ENCODE assay signal across 8 mouse cellular contexts in genomic region chr10:81605974-81606751, GRCm38 (mm10). TPM values are rescaled to one million over a fixed set of nuclear protein-coding genes. Genes with fewer than 3 reads are reported as not detected.
DNase-seq lines count a peak whose midpoint lies in the region; ATAC-seq lines count a peak whose summit lies in the region.

Gene BC025920, plus strand, starts transcription at chr10:81606270.

- H3K4me1 ChIP-seq in hindbrain, embryonic 16.5 days (ENCODE audit: control insufficient read depth, insufficient read depth, low read depth, low read length), result peaks cover 21% of the 10 kb centered on the region

- DNase-seq in WW6 (ENCODE audit: low read depth, low spot score), result peak; percentile 91
- peak; percentile 64 to 90 for DNase-seq in cerebellum, postnatal 4 days (ENCODE audit: low spot score in 2 of 2)
- DNase-seq in gastrocnemius, adult 18-20 months (ENCODE audit: low spot score), result peak; percentile 97
- peak; percentile 88 to 94 for DNase-seq in left cerebral cortex, adult 18-20 months (ENCODE audit: low spot score in 2 of 2)
- peak; percentile 97 for DNase-seq in right cerebral cortex, adult 18-20 months
- peak; percentile 81 for DNase-seq in urinary bladder, postnatal 10 days (ENCODE audit: low spot score)

- no peaks in the 10 kb centered on the region for H3K9me3 ChIP-seq in hindbrain, embryonic 16.5 days (ENCODE audit: control insufficient read depth, low read length)

- H3K4me2 ChIP-seq in hindbrain, embryonic 16.5 days (ENCODE audit: low read length), result peak within 1 kb of the TSS; percentile 76

- peaks cover 4% of the 10 kb centered on the region; the same call in 1 of the 2 replicates for H3K27me3 ChIP-seq in hindbrain, embryonic 16.5 days (replicated peaks; ENCODE audit: control insufficient read depth, insufficient read depth, low read length)

- WGBS in hindbrain, embryonic 16.5 days, result under 1% methylated on average over 39 of the region's 39 CpGs
- WGBS in macrophage (ENCODE audit: missing documents), result 2% methylated on average over 39 of the region's 39 CpGs

- H3K79me2 ChIP-seq in macrophage (ENCODE audit: inconsistent target), result no peaks in the 10 kb centered on the region

- peak within 1 kb of the TSS; percentile 92 for H3K27ac ChIP-seq in hindbrain, embryonic 16.5 days (ENCODE audit: low read depth, low read length)
- H3K27ac ChIP-seq in macrophage, result peak within 1 kb of the TSS; percentile 82

- H3K4me3 ChIP-seq in hindbrain, embryonic 16.5 days (ENCODE audit: low read length), result peak within 1 kb of the TSS; percentile 59
- H3K4me3 ChIP-seq in macrophage (ENCODE audit: inconsistent target), result peak within 1 kb of the TSS; percentile 61

- H3K9ac ChIP-seq in hindbrain, embryonic 16.5 days (ENCODE audit: low read depth, low read length), result peak within 1 kb of the TSS; percentile 71

- H3K36me3 ChIP-seq in hindbrain, embryonic 16.5 days (ENCODE audit: control insufficient read depth, insufficient read depth, low read length), result no peaks in the 10 kb centered on the region
- H3K36me3 ChIP-seq in macrophage (ENCODE audit: inconsistent target), result no peaks in the 10 kb centered on the region

- ATAC-seq in hindbrain, embryonic 16.5 days, result peak; percentile 89

RNA-seq across cellular contexts. Expression of gene BC025920, which starts in this region (rescaled TPM):
- 1 to 10 TPM; 3.1 to 3.3 TPM for total RNA-seq in gastrocnemius, adult 18-20 months (2021)
- polyA plus RNA-seq in hindbrain, embryonic 16.5 days (2015; fragmentation: Nextera tagmentation; extraction: Ambion mirVana), result 1.6 and 2.3 TPM in 2 replicates
- total RNA-seq in left cerebral cortex, adult 18-20 months (2021), result 1 to 10 TPM; 2.6 to 3.3 TPM
- total RNA-seq in macrophage (2018; cell fraction: chromatin; rRNA removed), result 1 to 10 TPM in 17 of 26 experiments, under 1 TPM in 8, not detected in 1; 0.37 to 5.0 (median 1.4) TPM
- total RNA-seq in macrophage (2018; cell fraction: cytosol; rRNA removed), result under 1 TPM; 0.07 to 0.78 (median 0.29) TPM
- 1 to 10 TPM in 20 of 26 experiments, under 1 TPM in 6; 0.31 to 4.6 (median 1.9) TPM for total RNA-seq in macrophage (2018; cell fraction: nucleus; rRNA removed)
- polyA plus RNA-seq in macrophage (2018), result 0.30 to 0.55 TPM (median 0.40 TPM) in 3 replicates

Comparison
In these comparisons a context has a peak if more than half of its experiments do, and no peak if none do; other contexts are left out.
1. Peak in every context shown above with its lines: DNase-seq, ATAC-seq, H3K4me3 ChIP-seq and H3K27ac ChIP-seq.